Mouse (Mus musculus) spleen, postnatal 10 days (tissue): Measurements from ENCODE around the gene Stfa2.
"Not testable (repeated sequence)": the region's sequence is repeated elsewhere in the genome, so short reads cannot be mapped to it uniquely, and the experiment has no call there.

ENCODE experiments used
- DNase-seq, 2 experiments: peaks; one replicate each; pipeline ENCODE4 v3.0.0; 2021 to 2022; ENCODE audit warnings: low spot score in 2 of 2

The Stfa2 gene

DNA sequence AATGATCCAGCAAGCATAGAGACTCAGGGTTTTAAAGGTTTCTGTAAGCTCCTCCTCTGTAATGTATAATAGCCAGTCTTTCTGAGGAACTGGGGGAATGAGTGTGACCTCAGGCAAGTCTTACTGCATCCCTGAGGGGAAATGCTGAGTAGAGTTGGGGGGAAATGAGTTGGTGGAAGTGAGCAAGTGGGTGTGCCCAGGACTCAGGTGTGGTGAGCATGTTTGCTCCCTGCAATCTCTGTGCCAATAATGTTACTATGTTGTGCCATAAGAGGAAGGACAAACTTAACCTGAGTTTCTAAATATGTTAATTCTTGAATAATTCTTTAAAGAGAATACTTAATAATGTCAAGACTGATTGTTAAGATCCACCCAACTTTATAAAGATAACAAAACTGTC is at the start of gene Stfa2:
TSS of gene Stfa2 (minus strand) at position 101 of the 400 bp plus-strand sequence.
- DNase-seq: no peak

DNA sequence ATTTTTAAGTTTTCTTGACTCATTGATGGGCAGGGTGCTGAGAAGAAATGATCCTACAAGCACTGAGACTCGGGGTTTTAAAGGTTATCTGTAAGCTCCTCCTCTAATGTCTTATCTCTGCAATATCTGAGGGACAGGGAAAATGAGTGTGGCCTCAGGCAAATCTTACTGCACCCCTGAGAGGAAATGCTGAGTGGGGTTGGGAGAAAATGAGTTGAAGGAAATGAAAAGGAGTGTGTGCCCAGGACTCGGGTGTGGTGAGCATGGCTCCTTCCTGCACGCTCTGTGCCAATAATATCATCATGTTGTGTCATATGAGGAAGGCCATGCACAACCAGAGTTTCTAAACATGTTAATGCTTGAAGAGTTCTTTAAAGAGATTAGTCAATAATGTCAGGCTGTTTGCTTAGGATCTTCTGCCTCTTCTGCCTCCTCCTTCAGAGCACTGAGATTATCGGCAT is 47.1 kb upstream of the Stfa2 start, which contains the start of gene Stfa3:
TSS of gene Stfa3 (minus strand) at position 51 of the 461 bp plus-strand sequence.
- no peak for DNase-seq

DNA sequence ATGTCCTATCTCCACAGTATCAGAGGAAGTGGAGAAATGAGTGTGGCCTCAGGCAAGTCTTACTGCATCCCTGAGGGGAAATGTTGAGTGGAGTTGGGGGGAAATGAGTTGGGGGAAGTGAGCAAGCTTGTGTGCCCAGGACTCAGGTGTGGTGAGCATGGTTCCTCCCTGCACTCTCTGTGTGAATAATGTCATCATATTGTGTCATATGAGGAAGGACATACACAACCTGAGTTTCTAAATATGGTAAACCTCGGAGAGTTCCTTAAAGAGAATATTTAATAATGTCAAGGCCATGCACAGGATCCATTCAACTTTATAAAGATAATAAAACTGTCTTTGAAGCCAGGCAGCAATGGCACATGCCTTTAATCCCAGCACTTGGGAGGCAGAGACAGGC is 12.7 kb upstream of the Stfa2 start:
- DNase-seq: not testable (repeated sequence)

DNA sequence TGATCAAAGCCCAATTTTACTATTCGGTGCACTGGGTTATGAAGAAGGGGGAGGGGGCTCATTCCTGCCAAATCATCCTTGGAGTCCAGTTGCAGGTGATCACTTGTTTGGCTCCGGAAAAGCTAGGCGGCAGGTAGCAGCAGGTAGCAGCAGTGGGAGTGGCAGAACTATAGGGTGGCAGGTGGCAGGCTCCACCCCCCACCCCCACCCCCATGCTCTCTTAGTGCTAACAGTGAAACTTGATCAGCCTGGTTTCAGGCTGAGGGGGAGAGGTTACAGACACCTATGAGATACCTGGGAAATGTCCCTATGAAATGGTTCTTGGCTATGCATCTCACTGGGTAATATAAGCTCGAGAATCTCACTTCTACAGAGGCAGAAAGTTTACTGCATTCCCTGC is 19.2 kb downstream of the Stfa2 start:
- DNase-seq: no peak

DNA sequence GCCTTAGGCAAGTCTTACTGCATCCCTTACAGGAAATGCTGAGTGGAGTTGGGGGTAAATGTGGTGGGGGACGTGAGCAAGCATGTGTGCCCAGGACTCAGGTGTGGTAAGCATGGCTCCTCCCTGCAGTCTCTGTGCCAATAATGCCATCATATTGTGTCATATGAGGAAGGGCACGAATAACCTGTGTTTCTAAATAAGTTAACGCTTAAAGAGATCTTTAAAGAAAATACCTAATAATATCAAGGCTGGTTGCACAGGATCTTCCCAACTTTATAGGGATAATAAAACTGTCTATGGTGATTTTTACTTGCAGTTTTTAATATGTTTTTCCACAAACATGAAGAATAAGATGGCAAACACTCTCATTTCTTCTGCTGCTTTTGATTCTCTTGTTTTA is 40.6 kb downstream of the Stfa2 start, which contains the start of gene BC100530:
TSS of gene BC100530 (minus strand) at position 101 of the 400 bp plus-strand sequence.
- DNase-seq: not testable (repeated sequence)
